Mouse (Mus musculus): ENCODE results near the gene H2-Q10. TPM values are rescaled to one million over a fixed set of nuclear protein-coding genes. Genes with fewer than 3 reads are reported as not detected.

H2-Q10 gene
- total RNA-seq (2023), result 79.5 and 93.8 TPM in 2 replicates

GRCm38 (mm10) chr17:35469842-35470751, at the start of gene H2-Q10:
TSS of gene H2-Q10 (plus strand) at chr17:35470089.

GRCm38 (mm10) chr17:35424624-35425416, 45.1 kb upstream of the H2-Q10 start, which contains the start of gene H2-Q6:
TSS of gene H2-Q6 (plus strand) at chr17:35424850.

GRCm38 (mm10) chr17:35438885-35439284, 31.0 kb upstream of the H2-Q10 start, which contains the start of gene H2-Q7:
TSS of gene H2-Q7 (plus strand) at chr17:35439155.

GRCm38 (mm10) chr17:35505776-35506175, 35.9 kb downstream of the H2-Q10 start, which contains the start of gene Pou5f1:
TSS of gene Pou5f1 (plus strand) at chr17:35506018.

GRCm38 (mm10) chr17:35516652-35517500, 47.0 kb downstream of the H2-Q10 start, which contains the start of the genes Tcf19 and Cchcr1:
TSS of gene Tcf19 (minus strand) at chr17:35516824.
TSS of gene Cchcr1 (plus strand) at chr17:35517100.

Other genes with a start within 250 kb of the H2-Q10 start
- 0.79 TPM in 1 of 2 replicates, not detected in the other for gene Gm16181, start 249.3 kb upstream of the H2-Q10 start, total RNA-seq (2023)
- gene Atp6v1g2, start 236.4 kb upstream of the H2-Q10 start, total RNA-seq (2023), result 1.8 and 3.2 TPM in 2 replicates
- gene Nfkbil1, start 234.3 kb upstream of the H2-Q10 start, total RNA-seq (2023), result 18.5 and 19.9 TPM in 2 replicates
- 185 and 239 TPM in 2 replicates for gene Ddx39b, start 228.3 kb upstream of the H2-Q10 start, total RNA-seq (2023)
- 1,574 and 1,649 TPM in 2 replicates for gene H2-D1, start 207.4 kb upstream of the H2-Q10 start, total RNA-seq (2023)
- gene H2-Q1, start 149.7 kb upstream of the H2-Q10 start, total RNA-seq (2023), result 5.9 and 6.8 TPM in 2 replicates
- gene H2-Q2, start 127.8 kb upstream of the H2-Q10 start, total RNA-seq (2023), result 7.6 and 11.1 TPM in 2 replicates
- gene H2-Q4, start 90.5 kb upstream of the H2-Q10 start, total RNA-seq (2023), result 116 and 118 TPM in 2 replicates
- gene H2-Q6, start 45.2 kb upstream of the H2-Q10 start, total RNA-seq (2023), result 16.1 and 22.8 TPM in 2 replicates
- 16.3 and 24.6 TPM in 2 replicates for gene H2-Q7, start 30.9 kb upstream of the H2-Q10 start, total RNA-seq (2023)
- gene Pou5f1, start 35.9 kb downstream of the H2-Q10 start, total RNA-seq (2023), result 1.0 and 1.4 TPM in 2 replicates
- 23.8 and 24.8 TPM in 2 replicates for gene Tcf19, start 46.7 kb downstream of the H2-Q10 start, total RNA-seq (2023)
- gene Cchcr1, start 47.0 kb downstream of the H2-Q10 start, total RNA-seq (2023), result 10.9 and 20.1 TPM in 2 replicates
- gene Psors1c2, start 63.1 kb downstream of the H2-Q10 start, total RNA-seq (2023), result not detected in 2 replicates
- not detected in 2 replicates for gene Cdsn, start 82.0 kb downstream of the H2-Q10 start, total RNA-seq (2023)
- not detected in 2 replicates for gene 2300002M23Rik, start 97.4 kb downstream of the H2-Q10 start, total RNA-seq (2023)
- not detected in 2 replicates for gene Sfta2, start 131.5 kb downstream of the H2-Q10 start, total RNA-seq (2023)
- gene Gm9573, start 156.5 kb downstream of the H2-Q10 start, total RNA-seq (2023), result not detected in 2 replicates
- gene Mucl3, start 173.6 kb downstream of the H2-Q10 start, total RNA-seq (2023), result not detected in 2 replicates
- 5.3 and 11.6 TPM in 2 replicates for gene Vars2, start 197.5 kb downstream of the H2-Q10 start, total RNA-seq (2023)
- 4.2 and 5.6 TPM in 2 replicates for gene Gtf2h4, start 203.7 kb downstream of the H2-Q10 start, total RNA-seq (2023)
- gene Ddr1, start 234.5 kb downstream of the H2-Q10 start, total RNA-seq (2023), result 0.13 and 0.25 TPM in 2 replicates